Mouse (Mus musculus) stomach, embryonic 15.5 days (tissue): Measurements from ENCODE around the gene Gm13088. TPM values are rescaled to one million over a fixed set of nuclear protein-coding genes. Genes with fewer than 3 reads are reported as not detected.
"Not testable (repeated sequence)": the region's sequence is repeated elsewhere in the genome, so short reads cannot be mapped to it uniquely, and the experiment has no call there.

Source experiments
- ATAC-seq: fragments of 200-750 bp; cut with Nextera tagmentation; 2 replicates; pipeline ENCODE4 v1.8.0; 2017; ENCODE audit warnings: low read depth, moderate number of reproducible peaks, moderate TSS enrichment; ENCODE audit not compliant: insufficient read depth, low FRiP score
- H3K27ac ChIP-seq: fragments of 300-500 bp; sonication (generic); 2 replicates; pipeline ENCODE4 v1.5.1; 2015; ENCODE audit warnings: mild to moderate bottlenecking, inconsistent platforms
- H3K27me3 ChIP-seq: fragments of 300-500 bp; sonication (generic); replicated peaks from 2 replicates; pipeline ENCODE4 v1.6.1; 2015; ENCODE audit warnings: inconsistent platforms
- H3K36me3 ChIP-seq: fragments of 300-500 bp; sonication (generic); 2 replicates; pipeline ENCODE4 v1.6.1; 2015; ENCODE audit warnings: inconsistent platforms
- H3K4me1 ChIP-seq: fragments of 300-500 bp; sonication (generic); 2 replicates; pipeline ENCODE4 v1.6.1; 2015; ENCODE audit warnings: inconsistent platforms
- H3K4me2 ChIP-seq: fragments of 300-500 bp; sonication (generic); 2 replicates; pipeline ENCODE4 v1.6.1; 2015; ENCODE audit warnings: mild to moderate bottlenecking, inconsistent platforms
- H3K4me3 ChIP-seq: fragments of 300-500 bp; sonication (generic); replicated peaks from 2 replicates; pipeline ENCODE4 v1.5.1; 2015; ENCODE audit warnings: inconsistent platforms
- H3K9ac ChIP-seq: fragments of 300-500 bp; sonication (generic); 2 replicates; pipeline ENCODE4 v1.6.1; 2015; ENCODE audit warnings: inconsistent platforms
- H3K9me3 ChIP-seq: fragments of 300-500 bp; sonication (generic); 2 replicates; pipeline ENCODE4 v1.6.1; 2016; ENCODE audit warnings: inconsistent platforms
- WGBS: fragments of 180-500 bp; shearing (Covaris S2); methylation state at CpG from one replicate; pipeline ENCODE4 v1.1.7; 2015; 5-methylcytosine and 5-hydroxymethylcytosine counted together
- polyA plus RNA-seq: library from polyadenylated mRNA; unstranded; fragments of >200 nt; fragmentation: Nextera tagmentation; extraction: Ambion mirVana; gene quantifications from 2 replicates; pipeline ENCODE4 v1.2.1, GENCODE M21; 2015

Gm13088 gene
- polyA plus RNA-seq: not detected in 2 replicates

DNA sequence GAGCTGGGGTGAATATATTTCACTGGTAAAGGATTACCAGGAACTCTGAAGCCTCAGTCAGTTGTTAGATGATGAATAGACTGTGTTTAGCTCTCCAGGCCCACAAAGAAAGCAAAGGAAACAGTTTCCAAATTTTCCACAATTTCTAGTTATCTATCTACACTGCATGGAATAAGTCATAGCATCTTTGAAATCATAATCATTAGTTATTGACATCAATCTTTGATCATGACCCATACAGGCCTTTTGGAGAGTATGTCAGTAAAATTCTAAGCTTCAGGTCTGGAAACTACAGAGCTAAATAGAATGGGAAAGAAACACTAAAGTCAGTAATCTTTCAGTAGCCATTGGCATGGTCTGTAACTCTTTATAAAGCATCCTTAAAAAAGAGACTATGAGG lies at the start of gene Gm13088:
TSS of gene Gm13088 (minus strand) at position 101 of the 400 bp plus-strand sequence.
- H3K4me3 ChIP-seq, H3K4me2 ChIP-seq, H3K4me1 ChIP-seq, H3K27me3 ChIP-seq, H3K9ac ChIP-seq, H3K9me3 ChIP-seq, ATAC-seq, H3K27ac ChIP-seq, H3K36me3 ChIP-seq: not testable (repeated sequence)

DNA sequence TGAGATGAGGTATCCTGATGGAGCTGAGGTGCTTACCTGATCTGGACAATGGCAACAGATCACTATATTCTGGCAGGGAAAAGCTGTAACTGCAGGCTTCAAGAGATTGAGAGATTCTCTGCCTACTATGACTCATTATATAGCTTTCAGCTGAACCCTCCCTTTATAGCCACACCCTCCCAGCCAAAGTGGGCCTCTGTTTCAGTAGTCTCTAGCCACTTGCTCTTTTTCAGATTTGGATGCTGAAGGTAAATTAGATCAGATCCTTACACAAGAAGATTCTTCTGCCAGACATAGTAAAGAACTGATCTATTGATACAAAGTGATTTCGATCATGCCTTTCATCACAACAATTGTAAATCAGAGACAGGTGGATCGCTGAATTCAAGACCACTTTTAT lies 45.6 kb upstream of the Gm13088 start, which contains the start of gene Gm13089:
TSS of gene Gm13089 (minus strand) at position 101 of the 400 bp plus-strand sequence.
- no peak for ATAC-seq
- Histone ChIP-seq H3K27ac (no peak within 1 kb of the TSS), H3K27me3 (no peaks in the 10 kb centered on the region), H3K9me3 (peaks cover 4% of the 10 kb centered on the region; the same call in 1 of the 2 replicates), H3K4me3 (no peak within 1 kb of the TSS), H3K36me3 (no peaks in the 10 kb centered on the region), H3K4me1 (no peaks in the 10 kb centered on the region), H3K9ac (no peak within 1 kb of the TSS), H3K4me2 (no peak within 1 kb of the TSS)
- WGBS: 83% methylated on average over 2 of the region's 2 CpGs

DNA sequence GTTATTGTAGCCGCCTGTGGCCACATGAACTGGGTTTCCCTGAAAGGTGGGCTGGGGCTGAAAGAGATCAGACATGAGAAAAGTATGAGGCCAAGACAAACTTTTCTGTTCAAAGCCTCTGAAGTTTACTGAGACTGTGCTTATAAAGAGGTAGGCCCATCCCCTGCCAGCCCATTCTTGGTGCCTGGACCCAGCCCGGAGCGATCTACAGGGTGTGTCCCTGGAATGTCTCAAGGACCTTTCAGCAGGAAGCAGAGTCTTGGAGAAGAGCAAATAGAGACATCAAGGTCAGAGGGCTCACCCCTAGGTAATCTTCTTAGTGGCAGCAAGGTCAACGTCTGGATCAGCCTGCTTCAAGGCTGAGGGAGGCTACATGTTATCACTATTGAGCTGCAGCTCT lies 38.9 kb downstream of the Gm13088 start:
- H3K4me1 ChIP-seq, H3K27me3 ChIP-seq, H3K36me3 ChIP-seq, H3K27ac ChIP-seq, H3K4me2 ChIP-seq, ATAC-seq, H3K4me3 ChIP-seq, H3K9ac ChIP-seq, H3K9me3 ChIP-seq: not testable (repeated sequence)
- 78% methylated on average over 4 of the region's 4 CpGs for WGBS

DNA sequence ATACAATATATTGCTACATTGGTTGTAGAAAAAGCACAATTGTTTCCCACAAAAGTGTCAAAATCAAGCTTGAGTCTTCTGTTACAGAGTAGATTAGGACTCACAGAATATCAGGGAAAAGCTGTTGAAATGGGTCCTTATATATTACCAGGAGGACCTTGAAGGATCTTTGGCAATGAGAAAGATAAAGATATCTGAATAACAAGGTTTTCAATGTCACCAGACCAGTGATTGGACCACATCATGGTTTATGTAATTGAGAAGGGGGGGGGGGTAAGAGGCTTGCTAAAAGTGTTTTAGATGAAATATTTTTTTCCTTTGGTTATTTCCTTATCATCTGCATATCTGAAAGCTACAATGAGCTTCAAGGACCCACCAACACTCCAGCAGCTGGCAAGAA lies 42.3 kb downstream of the Gm13088 start, which contains the start of gene Gm13083:
TSS of gene Gm13083 (plus strand) at position 301 of the 400 bp plus-strand sequence.
- not testable (repeated sequence) for H3K4me2 ChIP-seq, H3K36me3 ChIP-seq, H3K4me3 ChIP-seq, H3K27me3 ChIP-seq, ATAC-seq, H3K4me1 ChIP-seq, H3K9ac ChIP-seq, H3K27ac ChIP-seq, H3K9me3 ChIP-seq

DNA sequence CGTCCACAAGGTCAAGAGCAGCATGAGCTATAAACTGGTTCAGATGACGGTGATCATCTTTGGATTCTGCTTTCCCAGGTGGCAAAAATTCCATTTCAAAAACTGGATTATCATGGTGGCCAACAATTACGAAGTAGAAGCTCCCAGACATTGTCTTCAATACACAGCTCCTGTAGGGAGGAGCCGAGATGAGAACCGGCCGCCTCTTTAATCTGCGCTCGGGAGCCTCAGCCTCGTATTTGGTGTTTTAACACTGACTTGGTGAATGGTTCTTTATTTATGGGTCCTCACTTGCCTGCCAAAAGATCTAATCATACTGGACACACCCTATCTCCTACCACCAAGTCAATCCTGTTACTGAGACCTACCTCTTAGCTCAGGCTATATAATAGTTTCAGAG lies 45.1 kb downstream of the Gm13088 start:
- not testable (repeated sequence) for H3K27ac ChIP-seq, H3K4me2 ChIP-seq, H3K9me3 ChIP-seq, H3K27me3 ChIP-seq, H3K36me3 ChIP-seq, H3K9ac ChIP-seq, H3K4me3 ChIP-seq, ATAC-seq, H3K4me1 ChIP-seq
- 83% methylated on average over 9 of the region's 9 CpGs for WGBS

Other genes starting within 250 kb of the Gm13088 start
- gene Pramef8, start 244.8 kb downstream of the Gm13088 start, polyA plus RNA-seq: 14.6 and 15.3 TPM in 2 replicates
- not detected in 2 replicates for gene Oog4, start 206.9 kb downstream of the Gm13088 start, polyA plus RNA-seq
- not detected in 2 replicates for gene Gm13043, start 145.9 kb downstream of the Gm13088 start, polyA plus RNA-seq
- gene Gm13040, start 121.3 kb downstream of the Gm13088 start, polyA plus RNA-seq: not detected in 2 replicates
- not detected in 2 replicates for gene BC080695, start 105.5 kb downstream of the Gm13088 start, polyA plus RNA-seq
- gene Gm13057, start 105.5 kb downstream of the Gm13088 start, polyA plus RNA-seq: not detected in 2 replicates
- gene Gm13083, start 42.2 kb downstream of the Gm13088 start, polyA plus RNA-seq: not detected in 2 replicates
- not detected in 2 replicates for gene Gm13089, start 45.5 kb upstream of the Gm13088 start, polyA plus RNA-seq
- not detected in 2 replicates for gene Gm13078, start 62.2 kb upstream of the Gm13088 start, polyA plus RNA-seq
- not detected in 2 replicates for gene Gm13023, start 132.1 kb upstream of the Gm13088 start, polyA plus RNA-seq
- not detected in 2 replicates for gene Gm13084, start 158.8 kb upstream of the Gm13088 start, polyA plus RNA-seq
- gene Gm13103, start 189.3 kb upstream of the Gm13088 start, polyA plus RNA-seq: not detected in 2 replicates
- gene Pramef6, start 243.1 kb upstream of the Gm13088 start, polyA plus RNA-seq: not detected in 2 replicates